Mouse (Mus musculus): Measurements from ENCODE around the gene Jup.
"Not testable (repeated sequence)": the region's sequence is repeated elsewhere in the genome, so short reads cannot be mapped to it uniquely, and the experiment has no call there.

The Jup gene

GRCm38 (mm10) chr11:100357408-100357807 is 40.2 kb downstream of the Jup start:
- no peak for DNase-seq (ENCODE audit: low spot score in 2 of 2)

- no peak for DNase-seq (ENCODE audit: low spot score in 2 of 2)
These were observed 40.7 kb downstream of the Jup start for GRCm38 (mm10) chr11:100356819-100357211.

GRCm38 (mm10) chr11:100355972-100356818 is 41.4 kb downstream of the Jup start, which contains the start of gene Hap1:
Gene Hap1 (minus strand): TSS chr11:100356128.
- peak in 1 of 2 experiments; percentile 60 for DNase-seq (ENCODE audit: low spot score in 2 of 2)

GRCm38 (mm10) chr11:100355151-100355951 is 42.2 kb downstream of the Jup start:
- DNase-seq (ENCODE audit: low spot score in 2 of 2) = peak in 1 of 2 experiments; percentile 29

GRCm38 (mm10) chr11:100352076-100352857 is 45.3 kb downstream of the Jup start:
- no peak for DNase-seq (ENCODE audit: low spot score in 2 of 2)

- DNase-seq (ENCODE audit: low spot score in 2 of 2) = no peak
These were observed 53.3 kb downstream of the Jup start for GRCm38 (mm10) chr11:100344269-100344668.

- no peak for DNase-seq (ENCODE audit: low spot score in 2 of 2)
These were observed 61.8 kb downstream of the Jup start for GRCm38 (mm10) chr11:100335731-100336130.

- DNase-seq (ENCODE audit: low spot score in 2 of 2) = no peak
These were observed 63.6 kb downstream of the Jup start, which contains the start of gene Gast for GRCm38 (mm10) chr11:100333944-100334457. Gene Gast (plus strand): TSS chr11:100334407.

- DNase-seq (ENCODE audit: low spot score in 2 of 2) = peak; percentile 53 to 74
These were observed 64.6 kb downstream of the Jup start for GRCm38 (mm10) chr11:100332766-100333515.

GRCm38 (mm10) chr11:100330816-100331375 is 66.7 kb downstream of the Jup start:
- not testable (repeated sequence) for DNase-seq (ENCODE audit: low spot score in 2 of 2)

- DNase-seq (ENCODE audit: low spot score in 2 of 2) = no peak
These were observed 67.3 kb downstream of the Jup start for GRCm38 (mm10) chr11:100330235-100330634.

GRCm38 (mm10) chr11:100327761-100328160 is 69.8 kb downstream of the Jup start:
- no peak for DNase-seq (ENCODE audit: low spot score in 2 of 2)

- no peak for DNase-seq (ENCODE audit: low spot score in 2 of 2)
These were observed 70.2 kb downstream of the Jup start for GRCm38 (mm10) chr11:100327316-100327715.

- DNase-seq (ENCODE audit: low spot score in 2 of 2) = no peak
These were observed 72.4 kb downstream of the Jup start for GRCm38 (mm10) chr11:100325062-100325629.

GRCm38 (mm10) chr11:100323578-100323977 is 74.0 kb downstream of the Jup start:
- DNase-seq (ENCODE audit: low spot score in 2 of 2) = no peak

- no peak for DNase-seq (ENCODE audit: low spot score in 2 of 2)
These were observed 74.8 kb downstream of the Jup start for GRCm38 (mm10) chr11:100322591-100323258.

GRCm38 (mm10) chr11:100321479-100322305 is 75.9 kb downstream of the Jup start:
- DNase-seq (ENCODE audit: low spot score in 2 of 2) = not testable (repeated sequence)

- DNase-seq (ENCODE audit: low spot score in 2 of 2) = not testable (repeated sequence)
These were observed 76.7 kb downstream of the Jup start for GRCm38 (mm10) chr11:100320701-100321410.

All from right cerebral cortex, postnatal 36 days (tissue).